Mouse (Mus musculus) heart, embryonic 11.5 days (tissue): ENCODE measurements around the gene Rpp14. TPM values are rescaled to one million over a fixed set of nuclear protein-coding genes. Genes with fewer than 3 reads are reported as not detected.
"Not testable (repeated sequence)": the region's sequence is repeated elsewhere in the genome, so short reads cannot be mapped to it uniquely, and the experiment has no call there.

Experiments
- ATAC-seq: fragments of 200-750 bp; cut with Nextera tagmentation; replicated peaks from 2 replicates; pipeline ENCODE4 v1.8.0; 2017; ENCODE audit warnings: moderate library complexity; ENCODE audit not compliant: insufficient number of reproducible peaks, low FRiP score, low TSS enrichment
- H3K27ac ChIP-seq: fragments of 300-500 bp; sonication (generic); 2 replicates; pipeline ENCODE4 v1.5.1; 2014; ENCODE audit warnings: mild to moderate bottlenecking, low read depth, low read length
- H3K27me3 ChIP-seq: fragments of 300-500 bp; sonication (generic); 2 replicates; pipeline ENCODE4 v1.6.1; 2014; ENCODE audit warnings: mild to moderate bottlenecking, low read length, mixed read lengths; ENCODE audit not compliant: control insufficient read depth, insufficient read depth
- H3K36me3 ChIP-seq: fragments of 300-500 bp; sonication (generic); 2 replicates; pipeline ENCODE4 v1.6.1; 2014; ENCODE audit warnings: mild to moderate bottlenecking, low read length, moderate library complexity, mixed read lengths; ENCODE audit not compliant: control insufficient read depth, insufficient read depth
- H3K4me1 ChIP-seq: fragments of 300-500 bp; sonication (generic); 2 replicates; pipeline ENCODE4 v1.6.1; 2014; ENCODE audit warnings: low read length; ENCODE audit not compliant: control insufficient read depth, insufficient read depth
- H3K4me2 ChIP-seq: fragments of 300-500 bp; sonication (generic); 2 replicates; pipeline ENCODE4 v1.6.1; 2014; ENCODE audit warnings: mild to moderate bottlenecking, moderate library complexity
- H3K4me3 ChIP-seq: fragments of 300-500 bp; sonication (generic); 2 replicates; pipeline ENCODE4 v1.5.1; 2014; ENCODE audit warnings: low read depth, low read length
- H3K9ac ChIP-seq: fragments of 300-500 bp; sonication (generic); 2 replicates; pipeline ENCODE4 v1.6.1; 2014; ENCODE audit warnings: mild to moderate bottlenecking, low read depth, low read length, moderate library complexity
- H3K9me3 ChIP-seq: fragments of 300-500 bp; sonication (generic); replicated peaks from 2 replicates; pipeline ENCODE4 v1.6.1; 2016; ENCODE audit warnings: low read length; ENCODE audit not compliant: control insufficient read depth
- whole genome bisulfite sequencing: fragments of 180-500 bp; shearing (Covaris S2); extraction: QIAGEN DNeasy Blood & Tissue Kit; methylation state at CpG from one replicate; pipeline ENCODE4 v1.1.7; 2014; ENCODE audit not compliant: insufficient replicate concordance; 5-methylcytosine and 5-hydroxymethylcytosine counted together
- polyA plus RNA-seq: library from polyadenylated mRNA; unstranded; fragments of >200 nt; fragmentation: Nextera tagmentation; extraction: Ambion mirVana; gene quantifications from 2 replicates; pipeline ENCODE4 v1.2.1, GENCODE M21; 2014

The Rpp14 gene
- polyA plus RNA-seq, 1 experiment from 2014 or later: 43.5 TPM

DNA sequence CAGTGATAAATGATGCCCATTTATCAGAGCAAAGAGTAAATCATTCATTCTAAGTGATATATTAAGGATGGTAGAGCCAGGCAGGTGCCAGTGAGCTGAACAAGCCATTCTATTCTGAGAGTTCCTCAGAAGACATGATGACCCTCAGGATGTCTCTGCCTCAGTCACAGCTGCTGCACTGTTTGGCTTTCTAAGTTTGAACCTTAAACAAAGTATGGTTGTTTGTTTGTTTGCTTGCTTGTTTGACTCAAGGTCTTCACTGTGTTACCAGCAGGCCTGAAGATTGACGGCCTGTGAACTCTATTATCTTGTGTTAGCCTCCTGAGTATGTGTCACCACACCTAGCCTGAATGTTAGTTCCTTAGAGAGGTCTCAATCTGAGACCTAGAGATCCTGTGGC is 34.6 kb downstream of the Rpp14 start:
- H3K9me3 ChIP-seq: no peaks in the 10 kb centered on the region
- no peak overlapping the region for H3K4me3 ChIP-seq
- WGBS: 72% methylated on average over 1 of the region's 1 CpGs
- H3K27ac ChIP-seq: no peak overlapping the region
- H3K36me3 ChIP-seq: no peaks in the 10 kb centered on the region
- no peak for ATAC-seq
- H3K27me3 ChIP-seq: no peaks in the 10 kb centered on the region
- H3K4me2 ChIP-seq: no peak overlapping the region
- H3K4me1 ChIP-seq: peaks cover 6% of the 10 kb centered on the region; the same call in 1 of the 2 replicates
- H3K9ac ChIP-seq: no peak overlapping the region

DNA sequence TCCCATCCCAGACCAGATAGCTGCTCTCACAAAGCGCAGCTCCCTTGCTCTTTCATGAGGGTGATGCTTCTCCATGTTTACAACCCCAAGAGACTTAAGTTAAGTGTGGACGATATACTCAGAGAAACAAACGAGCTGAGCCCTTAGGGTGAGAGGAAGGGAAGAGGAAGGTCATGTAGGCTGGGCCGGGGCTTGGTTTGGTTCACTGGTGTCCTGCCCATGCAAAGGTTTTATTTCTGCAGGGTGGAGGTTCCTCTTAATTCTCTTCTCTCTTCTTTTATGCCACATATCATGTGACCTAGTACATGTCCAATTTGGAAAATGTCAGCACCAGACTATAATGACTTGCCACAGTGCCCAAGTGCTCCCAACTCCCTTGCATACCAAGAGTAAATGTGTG is 35.6 kb downstream of the Rpp14 start:
- no peaks in the 10 kb centered on the region for H3K27me3 ChIP-seq
- H3K4me1 ChIP-seq: peaks cover 6% of the 10 kb centered on the region; the same call in 1 of the 2 replicates
- no peak overlapping the region for H3K9ac ChIP-seq
- no peak overlapping the region for H3K4me2 ChIP-seq
- H3K4me3 ChIP-seq: no peak overlapping the region
- H3K27ac ChIP-seq: no peak overlapping the region
- 74% methylated on average over 4 of the region's 4 CpGs for WGBS
- no peaks in the 10 kb centered on the region for H3K36me3 ChIP-seq
- no peak for ATAC-seq
- no peaks in the 10 kb centered on the region for H3K9me3 ChIP-seq

DNA sequence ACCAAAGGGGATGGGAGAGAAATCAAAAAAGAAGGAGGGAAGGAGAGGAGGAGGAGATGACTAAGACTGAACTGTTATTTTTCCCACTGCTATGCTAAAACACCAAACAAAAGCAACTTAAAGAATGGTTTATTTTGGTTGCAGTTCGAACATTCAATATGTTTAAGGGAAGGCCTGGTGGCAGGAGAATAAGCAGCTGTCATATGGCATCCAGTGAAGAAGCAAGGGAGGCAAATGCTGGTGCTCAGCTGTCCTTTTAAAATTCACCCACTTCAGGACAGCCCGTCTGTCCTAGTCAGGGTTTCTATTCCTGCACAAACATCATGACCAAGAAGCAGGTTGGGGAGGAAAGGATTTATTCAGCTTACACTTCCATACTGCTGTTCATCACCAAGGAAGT is 37.2 kb downstream of the Rpp14 start:
- Histone ChIP-seq H3K27ac (no peak overlapping the region), H3K9ac (no peak overlapping the region), H3K4me3 (no peak overlapping the region), H3K36me3 (no peaks in the 10 kb centered on the region), H3K9me3 (no peaks in the 10 kb centered on the region), H3K4me2 (no peak overlapping the region), H3K4me1 (no peaks in the 10 kb centered on the region), H3K27me3 (no peaks in the 10 kb centered on the region)
- ATAC-seq: no peak
- 80% methylated on average over 2 of the region's 2 CpGs for WGBS

DNA sequence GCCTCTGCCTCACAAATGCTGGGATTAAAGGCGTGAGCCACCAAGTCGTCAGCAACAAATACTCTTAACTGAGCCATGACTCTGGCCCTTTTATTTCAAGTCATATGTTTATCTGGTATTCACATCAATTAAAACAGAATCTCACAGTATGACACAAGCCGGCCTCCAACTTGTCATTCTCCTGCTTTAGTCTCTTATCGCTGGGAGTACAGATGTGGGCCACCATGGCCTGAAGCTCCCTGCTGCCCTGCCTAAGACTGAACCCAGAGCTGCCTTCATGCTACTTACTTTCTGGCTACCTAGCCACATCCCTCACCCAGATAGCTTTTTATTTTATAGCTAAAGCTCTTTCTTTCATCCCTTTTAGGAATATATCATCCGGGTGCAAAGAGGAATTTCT is 39.3 kb downstream of the Rpp14 start:
- ATAC-seq: no peak
- 87% methylated on average over 5 of the region's 5 CpGs for WGBS
- Histone ChIP-seq H3K4me1 (no peaks in the 10 kb centered on the region), H3K27ac (no peak overlapping the region), H3K27me3 (no peaks in the 10 kb centered on the region), H3K36me3 (peaks cover 4% of the 10 kb centered on the region), H3K4me3 (no peak overlapping the region), H3K9ac (no peak overlapping the region), H3K9me3 (no peaks in the 10 kb centered on the region), H3K4me2 (no peak overlapping the region)

DNA sequence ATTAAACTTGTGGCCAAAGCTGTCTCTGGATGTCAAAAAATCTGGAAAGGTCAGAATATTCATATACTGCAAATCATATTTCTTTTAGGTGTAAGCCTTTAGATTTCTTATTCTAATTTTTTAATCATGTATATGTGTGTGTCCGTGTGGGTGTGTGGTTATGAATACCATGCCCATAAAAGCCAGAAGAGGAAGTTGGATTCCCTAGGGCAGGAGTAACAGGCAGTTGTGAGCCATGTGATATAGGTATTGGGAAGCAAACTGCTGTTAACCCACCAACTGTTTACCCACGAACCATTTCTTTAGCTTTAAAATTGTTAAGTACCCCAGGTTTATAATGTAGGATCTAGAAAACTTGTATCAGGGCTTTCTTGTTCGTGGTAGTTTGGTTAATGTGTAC is 39.7 kb downstream of the Rpp14 start:
- no peak for ATAC-seq
- H3K4me1 ChIP-seq: no peaks in the 10 kb centered on the region
- H3K27ac ChIP-seq: no peak overlapping the region
- no peak overlapping the region for H3K9ac ChIP-seq
- H3K4me3 ChIP-seq: no peak overlapping the region
- WGBS: 83% methylated on average over 3 of the region's 3 CpGs
- H3K4me2 ChIP-seq: no peak overlapping the region
- H3K27me3 ChIP-seq: no peaks in the 10 kb centered on the region
- peaks cover 4% of the 10 kb centered on the region for H3K36me3 ChIP-seq
- H3K9me3 ChIP-seq: no peaks in the 10 kb centered on the region

DNA sequence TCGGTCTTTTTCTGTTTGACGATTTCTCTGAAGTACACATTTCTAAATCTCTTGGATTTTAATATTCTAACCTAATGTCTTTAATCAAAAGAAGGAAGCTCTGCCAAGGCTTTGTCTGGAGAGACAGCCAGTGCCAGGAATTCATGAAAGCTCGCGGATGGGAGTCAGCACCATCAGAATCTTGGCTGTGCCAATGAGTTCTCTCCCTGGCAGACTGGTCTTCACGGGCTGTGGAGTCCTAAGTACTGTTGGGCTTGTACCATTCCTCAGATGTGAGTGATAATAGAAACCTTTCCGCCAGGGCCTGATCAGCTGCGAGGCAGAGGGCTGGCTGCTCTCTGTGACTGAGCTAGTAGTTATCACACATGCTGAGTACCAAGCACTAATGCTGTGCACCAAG is 43.0 kb downstream of the Rpp14 start:
- Histone ChIP-seq H3K9ac (no peak overlapping the region), H3K9me3 (no peaks in the 10 kb centered on the region), H3K36me3 (peaks cover 4% of the 10 kb centered on the region), H3K4me2 (no peak overlapping the region), H3K27me3 (no peaks in the 10 kb centered on the region), H3K4me3 (no peak overlapping the region), H3K4me1 (peaks cover 4% of the 10 kb centered on the region; the same call in 1 of the 2 replicates), H3K27ac (no peak overlapping the region)
- WGBS: 88% methylated on average over 7 of the region's 7 CpGs
- ATAC-seq: no peak

DNA sequence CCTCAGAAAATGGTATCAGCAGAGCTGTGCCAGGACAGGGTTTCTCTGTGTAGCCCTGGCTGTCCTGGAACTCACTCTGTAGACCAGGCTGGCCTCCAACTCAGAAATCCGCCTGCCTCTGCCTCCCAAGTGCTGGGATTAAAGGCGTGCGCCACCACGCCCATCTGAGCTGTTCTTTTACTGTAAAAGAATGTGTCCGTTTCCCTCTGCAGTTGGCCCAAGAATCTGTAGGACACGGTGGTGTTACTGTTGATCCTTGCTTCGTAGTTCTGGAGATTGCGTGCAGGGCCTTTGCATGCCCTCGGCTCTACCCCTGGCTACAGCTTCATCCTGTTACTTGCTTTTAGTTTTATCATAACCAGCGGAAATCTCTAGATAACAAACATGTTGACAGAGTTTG is 43.4 kb downstream of the Rpp14 start:
- not testable (repeated sequence) for H3K36me3 ChIP-seq, H3K9me3 ChIP-seq, H3K9ac ChIP-seq, H3K4me3 ChIP-seq, H3K27me3 ChIP-seq, ATAC-seq, H3K4me1 ChIP-seq, H3K4me2 ChIP-seq, H3K27ac ChIP-seq
- 80% methylated on average over 10 of the region's 10 CpGs for WGBS

DNA sequence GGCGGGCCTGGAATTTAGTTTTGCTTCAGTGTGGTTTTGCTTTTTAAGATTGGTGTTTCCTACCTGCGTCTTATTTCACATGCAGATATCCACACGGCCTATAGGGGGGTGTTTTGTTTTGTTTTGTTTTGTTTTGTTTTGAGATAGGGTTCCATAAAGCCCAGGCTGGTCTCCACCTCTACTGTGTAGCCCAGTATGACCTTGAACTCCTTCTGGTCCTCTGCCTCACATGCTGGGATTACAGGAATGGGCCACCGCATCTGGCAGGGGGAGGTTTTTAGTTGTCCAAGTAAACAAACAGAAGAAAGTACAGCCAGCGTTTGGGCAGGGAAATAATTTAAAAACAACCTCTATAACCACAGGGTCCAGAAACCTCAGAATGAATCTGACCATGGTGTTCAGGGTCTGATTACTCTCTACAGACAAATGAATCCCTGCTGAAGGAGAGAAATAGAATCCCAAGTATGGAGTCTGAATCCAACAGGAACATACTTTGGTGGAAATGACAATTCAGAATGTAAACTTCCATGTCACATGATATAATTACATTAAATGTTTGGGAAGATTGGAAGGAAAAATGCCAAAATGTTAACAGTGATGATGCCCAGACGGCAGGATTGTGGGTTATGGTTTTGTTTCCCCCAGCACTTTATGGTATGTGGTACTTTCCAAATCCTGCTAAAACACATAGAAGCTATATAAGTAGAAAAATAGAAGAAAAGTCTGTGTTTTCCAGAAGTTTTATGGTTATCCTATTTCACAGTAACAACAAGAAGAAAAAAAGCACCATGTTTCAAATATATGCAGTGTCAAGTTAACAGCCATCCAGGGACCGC is 44.1 kb downstream of the Rpp14 start:
- peaks cover 4% of the 10 kb centered on the region; the same call in 1 of the 2 replicates for H3K4me1 ChIP-seq
- H3K27ac ChIP-seq: no peak overlapping the region
- H3K36me3 ChIP-seq: peaks cover 4% of the 10 kb centered on the region
- no peak overlapping the region for H3K9ac ChIP-seq
- no peak for ATAC-seq
- H3K4me2 ChIP-seq: no peak overlapping the region
- 73% methylated on average over 7 of the region's 7 CpGs for WGBS
- H3K27me3 ChIP-seq: no peaks in the 10 kb centered on the region
- no peak overlapping the region for H3K4me3 ChIP-seq
- no peaks in the 10 kb centered on the region for H3K9me3 ChIP-seq

DNA sequence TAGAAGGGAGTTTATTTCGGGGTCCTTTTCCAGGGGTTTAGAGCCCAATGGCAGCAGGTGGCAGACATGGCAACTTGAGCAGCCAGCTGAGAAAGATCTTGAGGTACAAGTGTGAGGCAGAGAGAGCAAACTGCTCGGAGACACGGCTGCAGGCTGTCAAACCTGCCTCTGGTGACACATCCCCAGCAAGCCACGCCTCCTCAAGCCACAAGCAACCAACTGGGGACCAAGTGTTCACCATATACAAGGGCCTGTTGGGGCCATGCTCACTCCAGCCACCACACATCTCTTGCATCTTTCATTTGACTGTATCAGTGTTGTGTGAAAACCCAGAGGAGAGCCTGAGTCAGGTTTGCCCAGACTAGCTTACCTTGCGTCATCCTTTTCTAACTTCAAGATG is 47.8 kb downstream of the Rpp14 start:
- Histone ChIP-seq H3K27me3 (no peaks in the 10 kb centered on the region), H3K9me3 (no peaks in the 10 kb centered on the region), H3K36me3 (peaks cover 4% of the 10 kb centered on the region), H3K4me1 (peaks cover 4% of the 10 kb centered on the region; the same call in 1 of the 2 replicates), H3K4me3 (no peak overlapping the region), H3K27ac (no peak overlapping the region), H3K4me2 (no peak overlapping the region), H3K9ac (no peak overlapping the region)
- 48% methylated on average over 5 of the region's 5 CpGs for whole genome bisulfite sequencing
- no peak for ATAC-seq
